Mouse (Mus musculus) kidney, adult 2 months (tissue): ENCODE results near the gene Pld6. TPM values are rescaled to one million over a fixed set of nuclear protein-coding genes. Genes with fewer than 3 reads are reported as not detected.

Source experiments
- DNase-seq: peaks from one replicate; pipeline ENCODE4 v3.0.0; 2021
- H3K27ac ChIP-seq: fragments of 200-500 bp; 2 replicates; pipeline ENCODE4 v1.5.1; 2012; ENCODE audit warnings: low read depth, low read length, control low read depth, inconsistent platforms; ENCODE audit not compliant: insufficient read depth
- H3K27me3 ChIP-seq: fragments of 200-500 bp; replicated peaks from 2 replicates; pipeline ENCODE4 v1.6.1; 2012; ENCODE audit warnings: mild to moderate bottlenecking, moderate library complexity, low read length, inconsistent platforms; ENCODE audit not compliant: control insufficient read depth, insufficient read depth
- H3K36me3 ChIP-seq: fragments of 200-500 bp; 2 replicates; pipeline ENCODE4 v1.6.1; 2012; ENCODE audit warnings: mild to moderate bottlenecking, moderate library complexity, low read length, inconsistent platforms; ENCODE audit not compliant: control insufficient read depth, insufficient read depth
- H3K4me1 ChIP-seq: fragments of 200-500 bp; 2 replicates; pipeline ENCODE4 v1.6.1; 2011; ENCODE audit warnings: low read length; ENCODE audit not compliant: control insufficient read depth, insufficient read depth
- H3K4me3 ChIP-seq: fragments of 200-500 bp; 2 replicates; pipeline ENCODE4 v1.5.1; 2011; ENCODE audit warnings: mild to moderate bottlenecking, low read depth, low read length, control low read depth; ENCODE audit not compliant: insufficient read depth
- CTCF ChIP-seq: fragments of 200-500 bp; conservative IDR thresholded peaks from 2 replicates; pipeline ENCODE4 v1.5.1; 2011; ENCODE audit warnings: low read depth, mild to moderate bottlenecking, control low read depth, low read length, moderate library complexity, mixed read lengths; ENCODE audit not compliant: insufficient read depth, insufficient read length
- POLR2A ChIP-seq: fragments of 200-500 bp; IDR thresholded peaks from one replicate; pipeline ENCODE4 v1.6.1; 2011; ENCODE audit warnings: low read depth, low read length, control low read depth
- WGBS: fragments of 180-500 bp; shearing (Covaris S2); methylation state at CpG from one replicate; pipeline ENCODE4 v1.1.7; 2018; 5-methylcytosine and 5-hydroxymethylcytosine counted together
- polyA plus RNA-seq: library from polyadenylated mRNA; depleted of rRNA; stranded (reverse); fragments of >200 nt; gene quantifications from 2 replicates; pipeline ENCODE4 v1.2.3, GENCODE M21; 2012; rRNA removed

Pld6 gene
- polyA plus RNA-seq, 1 experiment = 2.6 TPM

- Histone ChIP-seq H3K27ac (no peak overlapping the region), H3K4me3 (no peak overlapping the region), H3K36me3 (no peaks in the 10 kb centered on the region), H3K27me3 (no peaks in the 10 kb centered on the region), H3K4me1 (no peaks in the 10 kb centered on the region)
- TF ChIP-seq CTCF (no peak), POLR2A (no peak)
- WGBS = 66% methylated on average over 1 of the region's 1 CpGs
- DNase-seq = no peak
Measured at GRCm38 (mm10) chr11:59734335-59734734, 53.1 kb downstream of the Pld6 start.

Other genes with a start within 250 kb of the Pld6 start
- gene Nlrp3, start 246.1 kb downstream of the Pld6 start, polyA plus RNA-seq = 0.37 and 0.42 TPM in 2 replicates
- not detected in 2 replicates for gene Olfr222, start 211.4 kb downstream of the Pld6 start, polyA plus RNA-seq
- not detected in 2 replicates for gene Olfr223, start 194.4 kb downstream of the Pld6 start, polyA plus RNA-seq
- 107 and 115 TPM in 2 replicates for gene Mprip, start 126.3 kb downstream of the Pld6 start, polyA plus RNA-seq
- 45.6 and 48.9 TPM in 2 replicates for gene Flcn, start 22.4 kb upstream of the Pld6 start, polyA plus RNA-seq
- 36.2 and 39.3 TPM in 2 replicates for gene Nt5m, start 51.8 kb upstream of the Pld6 start, polyA plus RNA-seq
- gene Cops3, start 52.2 kb upstream of the Pld6 start, polyA plus RNA-seq = 19.7 and 22.7 TPM in 2 replicates
- 20.4 and 25.7 TPM in 2 replicates for gene Med9, start 160.6 kb upstream of the Pld6 start, polyA plus RNA-seq
- 7.2 and 8.9 TPM in 2 replicates for gene Rasd1, start 177.3 kb upstream of the Pld6 start, polyA plus RNA-seq